Mouse (Mus musculus) adrenal gland, adult 2 months (tissue): ENCODE results near the gene Stk26. TPM values are rescaled to one million over a fixed set of nuclear protein-coding genes. Genes with fewer than 3 reads are reported as not detected.

Experiments
- DNase-seq: peaks from one replicate; pipeline ENCODE4 v3.0.0; 2021
- long read RNA-seq: library from polyadenylated mRNA; stranded (forward); transcript quantifications from one replicate; pipeline ENCODE4 v2.0.0, GENCODE M21; 2021
- polyA plus RNA-seq: library from polyadenylated mRNA; depleted of rRNA; stranded (reverse); fragments of >200 nt; gene quantifications from 2 replicates; pipeline ENCODE4 v1.2.3, GENCODE M21; 2012; rRNA removed
- total RNA-seq, 2 experiments: library from RNA; stranded (reverse); gene quantifications; 2 replicates each; pipeline ENCODE4 v1.2.3; 2021

Gene Stk26
- total RNA-seq (1 to 10 TPM; 2.3 to 4.7 TPM), polyA plus RNA-seq (0.74 and 0.98 TPM in 2 replicates)
- long read RNA-seq, partial matches to known transcripts = 0 of 3 reads
- long read RNA-seq, other reads (novel, unspliced or antisense) = 0 of 3 reads

DNA sequence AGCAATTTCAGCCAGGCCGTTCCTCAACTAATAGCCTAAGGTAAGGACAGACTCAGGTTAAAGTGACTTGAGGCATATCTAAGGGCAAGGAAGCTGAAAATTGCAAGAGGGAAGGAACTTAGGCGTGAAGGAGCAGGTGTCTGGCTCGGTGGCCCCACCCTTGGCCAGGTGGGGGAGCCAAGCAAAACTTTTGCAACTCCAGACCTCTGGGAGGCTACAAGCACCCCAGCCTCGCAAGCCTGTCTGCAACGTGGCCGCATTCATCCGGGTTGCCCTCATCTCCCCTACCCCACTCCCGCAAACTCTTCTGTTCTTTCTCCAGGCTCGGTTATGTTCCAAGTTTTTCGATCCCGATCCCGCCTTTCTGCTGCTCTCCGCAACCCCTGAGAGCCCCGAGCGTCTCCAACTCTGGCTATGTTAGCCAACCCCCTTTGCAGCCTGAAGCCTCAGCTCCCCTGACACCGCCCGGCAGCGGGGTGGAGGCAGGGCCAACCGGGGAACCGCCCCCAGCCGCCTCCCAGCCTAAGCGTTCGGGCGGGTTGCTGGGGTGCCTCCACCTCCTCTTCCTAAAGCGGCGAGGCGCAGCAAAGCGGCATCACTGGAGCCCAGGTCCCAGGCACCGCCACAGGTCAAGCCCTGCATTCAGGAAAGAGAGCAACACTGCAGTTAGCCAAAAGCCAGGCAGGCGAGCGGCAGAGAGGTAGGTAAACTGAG is at the start of gene Stk26:
TSS of gene Stk26 (plus strand) at position 201 of the 714 bp plus-strand sequence.
- DNase-seq = peak; percentile 73

DNA sequence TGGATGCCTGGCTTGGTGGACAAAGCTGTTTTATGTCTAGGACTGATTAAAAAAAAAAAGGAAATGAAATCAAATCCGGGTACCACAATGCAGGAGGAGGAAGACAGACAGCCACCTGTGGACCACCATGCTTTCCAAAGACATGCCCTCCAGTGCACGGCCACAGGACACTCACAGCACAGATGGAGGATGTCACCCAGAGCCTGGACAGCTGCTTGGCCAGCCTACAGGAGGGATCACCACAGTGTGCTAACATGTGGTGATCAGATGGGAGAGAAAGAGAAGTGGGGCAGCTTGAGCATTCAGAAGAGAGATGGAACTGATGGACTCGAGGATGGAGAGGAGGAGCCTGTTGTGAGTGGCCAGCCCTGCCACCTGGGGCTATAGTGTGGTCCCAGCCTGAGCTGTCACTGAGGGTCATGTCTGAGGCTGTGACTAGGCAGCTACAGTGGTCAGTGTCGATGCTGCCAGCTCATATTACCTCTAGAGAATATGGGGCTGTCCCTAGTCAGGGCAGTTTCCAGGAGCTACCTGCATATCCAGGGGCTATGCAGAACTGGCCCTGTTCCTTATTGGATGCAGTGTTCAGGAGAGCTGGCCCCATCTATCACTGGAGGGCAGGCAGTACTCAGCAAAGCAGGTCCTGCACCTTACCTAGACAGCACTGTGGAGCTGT is 47.7 kb upstream of the Stk26 start:
- DNase-seq = no peak

DNA sequence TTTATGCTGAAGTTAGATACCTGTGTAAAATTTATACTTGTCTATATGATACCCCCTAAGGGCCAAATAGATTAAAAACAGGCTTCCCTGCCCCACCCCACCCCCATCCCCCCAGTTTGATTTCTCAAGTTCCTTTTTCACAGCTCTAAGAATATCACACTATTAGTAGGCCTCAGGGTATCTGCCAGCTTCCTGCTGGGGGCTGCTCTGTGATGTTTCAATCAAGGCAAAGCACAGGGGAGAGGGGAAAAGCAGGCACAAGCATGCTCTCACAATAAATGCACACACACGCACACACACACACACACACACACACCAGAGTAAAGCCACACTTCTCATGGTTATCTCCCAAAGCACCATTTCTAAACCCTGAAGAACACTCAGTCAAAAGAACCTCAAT is 43.0 kb upstream of the Stk26 start:
- DNase-seq = no peak

GRCm38 (mm10) chrX:50798571-50798970 is 42.3 kb upstream of the Stk26 start:
- DNase-seq = no peak

GRCm38 (mm10) chrX:50799656-50800188 is 41.1 kb upstream of the Stk26 start:
- no peak for DNase-seq

- no peak for DNase-seq
Measured at GRCm38 (mm10) chrX:50805654-50806053, 35.2 kb upstream of the Stk26 start.

GRCm38 (mm10) chrX:50823856-50824255 is 17.0 kb upstream of the Stk26 start:
- peak; percentile 16 for DNase-seq

DNA sequence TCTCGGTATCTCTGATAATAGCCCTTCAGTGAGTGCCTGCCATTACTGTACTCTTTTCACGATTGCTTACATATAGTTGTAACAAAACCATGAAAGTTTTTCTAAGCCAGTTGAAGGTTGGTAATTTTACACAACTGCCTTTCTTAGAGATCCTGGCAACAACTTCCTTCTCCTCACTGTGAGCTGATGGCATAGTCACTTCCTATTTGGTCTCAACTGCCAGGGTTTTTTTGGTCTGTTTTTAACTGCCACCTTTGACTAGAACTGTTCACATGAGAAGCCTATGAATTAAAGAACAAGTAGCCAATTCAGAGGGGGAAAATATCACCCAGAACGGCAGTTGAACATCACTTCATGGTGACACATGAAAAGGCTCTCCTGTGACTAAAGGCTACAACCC is 5.3 kb upstream of the Stk26 start:
- DNase-seq = no peak

DNA sequence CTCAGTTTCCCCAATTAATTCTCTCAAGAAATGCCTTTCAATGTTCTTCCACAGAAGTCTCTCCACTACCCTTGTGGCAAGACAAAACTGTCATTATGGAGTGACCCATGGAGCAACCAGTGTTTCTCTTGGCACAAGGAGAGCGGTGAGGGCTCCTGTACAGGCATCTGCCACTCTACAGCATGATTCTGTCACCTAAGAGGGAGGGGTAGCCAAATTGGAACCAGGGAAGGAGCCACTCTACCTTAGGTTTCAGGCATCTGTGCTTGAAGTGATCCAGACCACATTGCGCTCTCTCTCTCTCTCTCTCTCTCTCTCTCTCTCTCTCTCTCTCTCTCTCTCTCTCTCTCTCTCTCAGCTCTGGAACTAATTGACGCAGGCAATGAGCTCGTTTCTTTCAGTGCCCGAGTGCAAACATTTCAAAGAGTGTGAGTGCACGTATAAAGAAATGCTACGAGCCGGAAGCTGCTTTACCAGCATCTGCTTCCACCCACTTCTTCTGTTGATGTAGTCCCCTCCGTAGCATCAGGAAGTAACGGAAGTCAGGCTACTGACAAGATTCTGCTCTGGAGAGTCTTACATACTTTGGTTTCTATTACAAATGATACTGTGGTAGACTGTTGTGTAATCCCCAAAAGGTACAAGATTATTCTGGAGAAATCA is 4.7 kb upstream of the Stk26 start:
- no peak for DNase-seq

DNA sequence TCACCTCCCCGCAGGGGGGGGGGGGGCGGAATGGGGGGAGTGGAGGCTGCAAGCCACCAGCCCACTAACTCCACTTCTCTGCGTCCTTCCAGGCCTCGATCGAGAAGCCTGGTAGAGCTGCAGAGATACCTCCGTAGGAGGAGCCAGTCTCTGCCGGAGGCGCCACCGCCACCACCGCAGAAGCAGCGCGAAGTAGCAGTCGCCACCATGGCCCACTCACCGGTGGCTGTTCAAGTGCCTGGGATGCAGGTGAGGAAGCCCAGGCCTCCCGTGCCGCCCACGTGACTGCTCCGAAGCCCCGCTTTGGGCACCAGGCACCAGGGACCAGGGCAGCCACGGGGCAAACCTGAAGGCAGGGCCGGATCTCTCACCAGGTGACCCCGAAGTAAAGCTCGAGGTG is 740 bp downstream of the Stk26 start:
- no peak for DNase-seq

- DNase-seq = no peak
Measured at GRCm38 (mm10) chrX:50842046-50842445, 1.2 kb downstream of the Stk26 start.

- no peak for DNase-seq
Measured at GRCm38 (mm10) chrX:50850428-50851184, 9.8 kb downstream of the Stk26 start.

DNA sequence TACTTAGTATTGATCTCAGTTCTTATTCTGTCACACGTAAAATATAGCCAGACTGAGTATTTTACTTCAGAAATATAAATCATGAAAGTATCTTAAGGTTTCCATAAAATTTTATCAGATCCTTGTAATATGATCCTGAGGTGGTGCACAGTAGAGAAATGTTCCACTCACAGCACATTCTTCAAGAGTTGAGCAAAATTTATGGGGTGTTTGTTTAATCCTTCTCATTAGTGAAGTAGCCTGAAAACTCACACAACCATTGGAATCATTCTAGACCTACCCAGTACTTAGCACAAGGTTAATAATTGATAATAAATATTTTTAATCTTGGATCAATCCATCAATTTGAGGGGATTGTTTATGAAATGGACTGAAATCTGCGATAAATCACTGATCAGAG is 22.9 kb downstream of the Stk26 start:
- no peak for DNase-seq

DNA sequence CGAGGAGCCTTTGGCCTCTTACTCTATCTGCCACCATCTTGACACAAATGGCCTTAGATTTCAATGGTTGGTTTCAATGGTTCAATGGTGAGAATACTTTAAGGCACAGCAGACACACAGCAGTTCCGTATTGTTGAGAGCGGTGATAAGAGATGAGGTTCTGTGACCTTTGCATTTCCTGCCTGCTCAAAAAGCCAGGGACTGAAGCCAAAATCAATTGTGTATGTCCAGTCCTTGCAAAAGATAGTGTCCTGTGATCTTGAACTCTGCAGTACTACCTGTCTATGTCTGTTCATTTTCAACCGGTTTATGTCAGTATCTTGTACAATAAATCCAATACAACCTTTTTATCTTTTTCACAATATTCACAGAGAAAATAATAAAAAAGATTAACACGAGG is 23.9 kb downstream of the Stk26 start:
- DNase-seq = no peak

DNA sequence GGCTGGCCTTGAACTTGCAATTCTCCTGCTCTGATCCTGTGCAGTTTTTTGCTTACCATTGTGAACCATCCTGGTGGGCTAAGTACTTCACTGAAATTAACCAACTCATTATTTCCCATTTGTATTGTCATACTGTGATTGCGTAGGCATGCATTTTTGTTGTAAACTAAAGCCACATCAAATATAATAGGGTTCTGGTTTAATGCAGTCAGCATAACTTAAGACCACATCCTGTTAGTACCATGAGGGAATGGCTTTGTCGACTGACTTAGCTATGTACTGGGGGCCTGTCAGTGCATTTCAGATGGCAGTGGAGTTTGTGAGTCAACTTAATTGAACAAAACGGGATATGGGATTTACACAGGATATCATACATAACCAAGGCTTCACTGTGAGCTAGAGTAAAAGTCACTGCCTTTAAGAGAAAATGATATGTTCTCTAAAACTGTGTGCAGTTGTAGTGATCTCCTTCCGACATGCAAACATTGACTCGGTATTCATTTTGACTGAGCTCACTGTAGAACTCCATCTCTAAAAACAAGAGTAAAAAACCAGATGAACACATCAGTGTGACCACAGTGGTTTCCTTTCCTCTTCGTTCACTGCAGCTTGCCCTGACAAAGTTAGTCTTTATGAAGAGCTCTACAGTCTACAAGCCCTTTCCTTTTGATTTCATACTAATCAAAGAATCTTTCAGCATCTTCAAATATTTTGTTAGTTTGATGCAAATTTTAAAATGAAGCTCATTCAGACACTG is 33.6 kb downstream of the Stk26 start:
- no peak for DNase-seq

- DNase-seq = no peak
Measured at GRCm38 (mm10) chrX:50887999-50888398, 47.2 kb downstream of the Stk26 start.

DNA sequence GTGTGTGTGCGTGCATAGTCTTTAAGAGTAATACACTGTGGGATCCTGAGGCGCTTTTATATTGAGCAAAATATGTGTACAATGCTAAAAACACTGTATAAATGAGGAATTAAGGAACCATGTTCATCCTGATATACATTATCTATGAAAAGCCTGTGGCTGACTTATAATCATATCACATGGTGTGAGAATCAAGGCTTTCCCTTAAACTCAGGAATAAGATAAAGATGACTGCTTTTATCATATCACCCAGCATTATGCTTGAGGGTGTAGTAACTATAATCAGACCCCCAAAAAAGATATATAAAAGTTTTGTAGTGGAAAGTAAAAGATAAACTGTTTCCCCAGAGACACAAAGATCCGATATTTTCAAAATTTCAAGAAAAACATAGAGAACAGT is 62.6 kb downstream of the Stk26 start:
- no peak for DNase-seq

GRCm38 (mm10) chrX:50909915-50910314 is 69.1 kb downstream of the Stk26 start:
- DNase-seq = no peak

DNA sequence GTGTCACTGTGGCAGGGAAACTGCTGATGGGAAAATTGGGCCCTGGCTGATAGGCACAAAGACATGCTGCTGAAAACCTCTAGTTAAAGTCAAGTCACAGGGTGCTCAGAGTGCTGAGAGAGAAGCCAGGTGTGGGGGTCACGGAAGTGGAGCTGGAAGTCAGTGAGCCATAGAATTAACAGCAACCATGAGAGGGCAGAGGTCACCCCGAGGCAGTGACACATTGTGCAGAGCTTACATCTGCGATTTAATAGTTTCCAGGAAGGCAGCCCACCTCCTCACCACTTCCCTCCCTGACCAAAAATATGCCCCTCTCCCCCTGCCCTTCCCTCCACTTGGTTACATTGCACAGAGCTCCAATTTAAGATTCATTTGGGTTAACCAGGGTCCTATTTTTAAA is 76.5 kb downstream of the Stk26 start:
- DNase-seq = no peak

- no peak for DNase-seq
Measured at GRCm38 (mm10) chrX:50918754-50919153, 77.9 kb downstream of the Stk26 start.
